Mouse (Mus musculus): ENCODE measurements around the gene Dcps.

- TF ChIP-seq POLR2A (IDR thresholded peaks at IDR 0.05; ENCODE audit: insufficient read length, low read depth) = no peak
- TF ChIP-seq MAX (IDR thresholded peaks at IDR 0.05; ENCODE audit: low read depth) = no peak
- TF ChIP-seq MYOD1 (IDR thresholded peaks at IDR 0.05; ENCODE audit: control insufficient read depth in 1 of 3, insufficient read length in 2 of 3, low read depth in 2 of 3) = no peak
- TF ChIP-seq E2F4 (IDR thresholded peaks at IDR 0.05; ENCODE audit: insufficient read depth) = no peak
- no peak for TF ChIP-seq TCF12 (IDR thresholded peaks at IDR 0.05; ENCODE audit: insufficient read depth, poor library complexity, severe bottlenecking)
- TF ChIP-seq USF1 (IDR thresholded peaks at IDR 0.05; ENCODE audit: low read depth) = no peak
- TF ChIP-seq POLR2AphosphoS2 (IDR thresholded peaks at IDR 0.05; ENCODE audit: insufficient read length, low read depth) = no peak
- no peak for TF ChIP-seq TCF3 (IDR thresholded peaks at IDR 0.05; ENCODE audit: insufficient read length, low read depth)
- no peak for TF ChIP-seq SRF (IDR thresholded peaks at IDR 0.05; ENCODE audit: control insufficient read depth, insufficient read length, low read depth)
- no peak for TF ChIP-seq CEBPB (IDR thresholded peaks at IDR 0.05; ENCODE audit: insufficient read depth, poor library complexity, severe bottlenecking)
- no peak for TF ChIP-seq MYOG (IDR thresholded peaks at IDR 0.05; ENCODE audit: control insufficient read depth in 1 of 3, insufficient read depth in 1 of 3, insufficient read length in 2 of 3, low read depth in 2 of 3)
- no peak for TF ChIP-seq REST (IDR thresholded peaks at IDR 0.05; ENCODE audit: insufficient read depth, insufficient read length)
These were observed 12.7 kb downstream of the Dcps start for GRCm38 (mm10) chr9:35163011-35163690.

All from myocyte (in vitro differentiated cells).